Mouse (Mus musculus): ENCODE results near the gene Ccdc88c.

- TF ChIP-seq GATA1 (IDR thresholded peaks at IDR 0.05; ENCODE audit: low read length): no peak
- no peak for TF ChIP-seq TAL1 (IDR thresholded peaks at IDR 0.05; ENCODE audit: low read length)
Observed at GRCm38 (mm10) chr12:101009225-101009624, 19.6 kb downstream of the Ccdc88c start.

All from erythroblast, embryonic 14.5 days (primary cell).